Mouse (Mus musculus) heart, postnatal 0 days (tissue): ENCODE data around the gene Ccin.

ENCODE experiments used
- CTCF ChIP-seq: IDR thresholded peaks from 2 replicates; pipeline ENCODE4 v1.5.1; 2016; ENCODE audit warnings: antibody characterized with exemption, control low read depth, low read depth
- EP300 ChIP-seq: IDR thresholded peaks from 2 replicates; pipeline ENCODE4 v1.6.1; 2016; ENCODE audit warnings: antibody characterized with exemption, low read depth

DNA sequence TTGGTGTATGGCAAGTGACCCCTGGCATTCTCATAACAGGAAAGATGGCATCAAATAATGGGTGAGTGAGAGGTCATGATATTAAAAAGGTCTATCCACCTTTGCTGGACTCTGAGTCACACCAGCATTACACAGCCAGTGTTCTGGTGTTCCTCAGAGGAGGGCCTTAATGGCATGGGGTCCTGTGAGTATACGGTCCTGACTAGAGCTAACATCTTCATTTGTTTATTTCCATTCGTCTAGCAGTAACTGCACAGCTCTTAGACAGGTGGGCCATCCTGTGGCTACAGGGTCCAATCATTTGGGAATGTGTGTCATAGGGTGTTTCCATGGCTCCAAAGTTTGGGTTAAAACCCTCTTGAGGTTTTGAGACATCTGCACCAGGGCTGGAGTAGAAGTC is 11.1 kb downstream of the Ccin start:
- TF ChIP-seq CTCF (no peak), EP300 (no peak)
